Mouse (Mus musculus): Measurements from ENCODE around the gene Flrt1.

DNA sequence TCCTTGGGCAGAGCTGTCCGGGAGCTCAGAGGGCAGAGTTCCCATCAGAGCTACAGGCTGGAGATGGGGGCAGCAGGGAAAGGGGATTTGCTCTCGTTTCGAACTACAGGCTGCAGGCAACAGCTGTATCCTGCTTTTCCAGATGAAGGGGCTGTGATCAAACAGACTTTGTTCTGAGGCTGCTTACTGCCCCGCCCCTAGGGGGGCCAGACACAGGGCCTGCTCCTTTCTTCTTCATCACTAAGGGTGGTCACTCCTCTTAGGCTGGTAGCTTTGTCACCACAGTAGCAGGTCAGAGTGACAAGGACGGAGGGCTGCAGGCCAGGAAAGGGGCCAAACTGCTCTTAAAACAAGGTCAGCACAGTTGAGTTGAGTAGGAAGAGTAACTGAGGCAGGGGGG, 4.6 kb upstream of the Flrt1 start:
- no peak for TF ChIP-seq CTCF (IDR thresholded peaks at IDR 0.05; ENCODE audit: borderline replicate concordance, control insufficient read depth, extremely low read depth, insufficient read depth, low read length, poor library complexity)
- no peak for TF ChIP-seq POLR2A (IDR thresholded peaks at IDR 0.05; ENCODE audit: control insufficient read depth, extremely low read depth, insufficient read depth, low read length, poor library complexity)
